Mouse (Mus musculus): ENCODE results near the gene Gm14305.
"Not testable (repeated sequence)": the region's sequence is repeated elsewhere in the genome, so short reads cannot be mapped to it uniquely, and the experiment has no call there.

Gm14305 gene

GRCm38 (mm10) chr2:176708051-176708450 is at the start of gene Gm14305:
Gene Gm14305, plus strand, starts transcription at chr2:176708328.
- POLR2A ChIA-PET, CTCF ChIA-PET: not testable (repeated sequence)

- POLR2A ChIA-PET, CTCF ChIA-PET: not testable (repeated sequence)
These were observed 37.9 kb upstream of the Gm14305 start, which contains the start of gene Zfp973 for GRCm38 (mm10) chr2:176670222-176670621. Gene Zfp973, plus strand, starts transcription at chr2:176670522.
